ENCODE assay signal across 25 mouse cellular contexts in genomic region chr13:37248741-37249140, GRCm38 (mm10).
DNase-seq lines count a peak whose midpoint lies in the region; ATAC-seq and TF ChIP-seq lines count a peak whose summit lies in the region.
"Had no signal": no experiment of that assay in that cellular context is flagged by ENCODE, and none has a peak within 500 bp of the region (broad histone marks: within the 10 kb centered on the region; RNA-seq: fewer than 3 reads in every experiment).

No protein-coding gene starts in this region.

- no peak for TF ChIP-seq CTCF in testis, adult 2 months (IDR thresholded peaks at IDR 0.05; ENCODE audit: control insufficient read depth, insufficient read depth, insufficient replicate concordance, low read depth, low read length)
- TF ChIP-seq CTCF in MEL (IDR thresholded peaks at IDR 0.05 in 2 of 3, conservative IDR thresholded peaks at IDR 0.05 in 1 of 3; ENCODE audit: control insufficient read depth in 1 of 3, insufficient read depth in 1 of 3, low read depth in 2 of 3, low read length in 3 of 3, poor library complexity in 1 of 3, severe bottlenecking in 1 of 3) = no peak

- no peaks in the 10 kb centered on the region for H3K27me3 ChIP-seq in testis, adult 2 months (ENCODE audit: control insufficient read depth, insufficient read depth, low read length)
- H3K27me3 ChIP-seq in MEL (ENCODE audit: control insufficient read depth in 1 of 2, insufficient read depth in 2 of 2, low read length in 2 of 2) = no peaks in the 10 kb centered on the region
- H3K27me3 ChIP-seq: embryonic facial prominence, embryonic 13.5 days; embryonic facial prominence, embryonic 15.5 days; forebrain, embryonic 13.5 days; forebrain, embryonic 15.5 days had no signal

- H3K79me2 ChIP-seq in MEL (ENCODE audit: control insufficient read depth, insufficient read depth, low read length, poor library complexity) (no peaks in the 10 kb centered on the region), macrophage (ENCODE audit: inconsistent target) (no peaks in the 10 kb centered on the region)

- peak overlapping the region; percentile 61; the same call in 1 of the 2 replicates for H3K4me3 ChIP-seq in testis, adult 2 months (ENCODE audit: control insufficient read depth, low read depth, low read length)
- H3K4me3 ChIP-seq in MEL (ENCODE audit: control insufficient read depth in 1 of 2, insufficient read depth in 1 of 2, low read depth in 2 of 2, low read length in 2 of 2) = no peak overlapping the region
- no peak overlapping the region for H3K4me3 ChIP-seq in macrophage (ENCODE audit: inconsistent target)
- H3K4me3 ChIP-seq: embryonic facial prominence, embryonic 13.5 days; embryonic facial prominence, embryonic 15.5 days; erythroblast, embryonic 14.5 days; forebrain, embryonic 13.5 days; forebrain, embryonic 15.5 days had no signal

- no peak for TF ChIP-seq EP300 in MEL (IDR thresholded peaks at IDR 0.05; ENCODE audit: low read depth in 1 of 2, low read length in 2 of 2)

- ATAC-seq in cerebellum, adult (ENCODE audit: insufficient number of reproducible peaks, low FRiP score, low TSS enrichment) = no peak
- ATAC-seq: forebrain, embryonic 13.5 days; forebrain, embryonic 15.5 days had no signal

- DNase-seq in testis, postnatal 14 days (ENCODE audit: low spot score) = no peak
- DNase-seq in A20 (ENCODE audit: low read depth, low spot score) (peak; percentile 7), MEL (ENCODE audit: low read depth, low spot score) (peak; percentile 2)
- no peak for DNase-seq in urinary bladder, postnatal 36 days (ENCODE audit: low spot score in 2 of 2)
- no peak for DNase-seq in right cerebral cortex, postnatal 36 days (ENCODE audit: low spot score in 2 of 2)
- DNase-seq: adrenal gland, adult 2 months; adrenal gland, postnatal 10 days; adrenal gland, postnatal 25 days; cerebellum, adult 11 months; cerebellum, adult 18-20 months; cerebellum, adult 8-10 months; cerebellum, adult 9-11 months; cerebellum, postnatal 14 days; cerebellum, postnatal 36 days; embryo, embryonic 11 days had no signal

- no peak overlapping the region for H3K9ac ChIP-seq in MEL (ENCODE audit: control insufficient read depth, low read depth, low read length, poor library complexity, severe bottlenecking)
- H3K9ac ChIP-seq: embryonic facial prominence, embryonic 13.5 days; embryonic facial prominence, embryonic 15.5 days; forebrain, embryonic 13.5 days; forebrain, embryonic 15.5 days; forebrain, postnatal 0 days had no signal

- peak overlapping the region; percentile 77 for H3K27ac ChIP-seq in testis, adult 2 months (ENCODE audit: control insufficient read depth, insufficient read depth, low read depth, low read length)
- H3K27ac ChIP-seq in MEL (ENCODE audit: control insufficient read depth, low read depth, low read length) (no peak overlapping the region), macrophage (peak overlapping the region; percentile 59)
- H3K27ac ChIP-seq: embryonic facial prominence, embryonic 13.5 days; forebrain, embryonic 13.5 days; forebrain, embryonic 15.5 days had no signal

- no peak for TF ChIP-seq RAD21 in MEL (IDR thresholded peaks at IDR 0.05; ENCODE audit: low read depth, low read length)

- TF ChIP-seq POLR2A in testis, adult 2 months (IDR thresholded peaks at IDR 0.05; ENCODE audit: control insufficient read depth, low read depth, low read length) = no peak
- TF ChIP-seq POLR2A in MEL (IDR thresholded peaks at IDR 0.05; ENCODE audit: control insufficient read depth in 1 of 2, insufficient read depth in 1 of 2, low read depth in 1 of 2, low read length in 2 of 2, poor library complexity in 1 of 2) = no peak

- H3K9me3 ChIP-seq in MEL (replicated peaks; ENCODE audit: insufficient read depth, low read length) = no peaks in the 10 kb centered on the region
- H3K9me3 ChIP-seq: embryonic facial prominence, embryonic 13.5 days; embryonic facial prominence, embryonic 15.5 days; forebrain, embryonic 13.5 days; forebrain, embryonic 15.5 days; G1E had no signal

- H3K36me3 ChIP-seq in testis, adult 2 months (ENCODE audit: control insufficient read depth, insufficient read depth, low read length) = no peaks in the 10 kb centered on the region
- H3K36me3 ChIP-seq in MEL (ENCODE audit: control insufficient read depth in 1 of 2, insufficient read depth in 2 of 2, low read length in 2 of 2) (no peaks in the 10 kb centered on the region), macrophage (ENCODE audit: inconsistent target) (no peaks in the 10 kb centered on the region)
- H3K36me3 ChIP-seq: embryonic facial prominence, embryonic 13.5 days; embryonic facial prominence, embryonic 15.5 days; forebrain, embryonic 15.5 days; G1E had no signal

- 83% methylated on average over 1 of the region's 1 CpGs for WGBS in macrophage (ENCODE audit: missing documents)

- peaks cover 5% of the 10 kb centered on the region for H3K4me1 ChIP-seq in testis, adult 2 months (ENCODE audit: control insufficient read depth, insufficient read depth, low read length)
- no peaks in the 10 kb centered on the region for H3K4me1 ChIP-seq in MEL (ENCODE audit: control insufficient read depth in 1 of 2, insufficient read depth in 2 of 2, low read length in 2 of 2)
- H3K4me1 ChIP-seq: embryonic facial prominence, embryonic 13.5 days had no signal

TF ChIP-seq in MEL, 35 proteins besides CTCF, POLR2A, EP300 and RAD21:
- TF ChIP-seq TAL1 (IDR thresholded peaks at IDR 0.05; ENCODE audit: low read length) = no peak
- TF ChIP-seq NRF1 (IDR thresholded peaks at IDR 0.05; ENCODE audit: insufficient read depth, low read depth, low read length, poor library complexity, severe bottlenecking) = no peak
- no peak for TF ChIP-seq E2F4 (IDR thresholded peaks at IDR 0.05; ENCODE audit: borderline replicate concordance, low read depth, low read length)
- TF ChIP-seq SMC3 (IDR thresholded peaks at IDR 0.05; ENCODE audit: low read depth, low read length) = no peak
- TF ChIP-seq SIN3A (IDR thresholded peaks at IDR 0.05; ENCODE audit: low read length) = no peak
- no peak for TF ChIP-seq CHD1 (IDR thresholded peaks at IDR 0.05; ENCODE audit: low read depth, low read length)
- TF ChIP-seq MAZ (IDR thresholded peaks at IDR 0.05; ENCODE audit: low read depth, low read length) = no peak
- no peak for TF ChIP-seq GABPA (IDR thresholded peaks at IDR 0.05; ENCODE audit: low read depth, low read length)
- TF ChIP-seq CHD2 (IDR thresholded peaks at IDR 0.05; ENCODE audit: low read length) = no peak
- no peak for TF ChIP-seq ZC3H11A (IDR thresholded peaks at IDR 0.05; ENCODE audit: low read depth, low read length)
- TF ChIP-seq POLR2AphosphoS2 (IDR thresholded peaks at IDR 0.05; ENCODE audit: low read length) = no peak
TF ChIP-seq in MEL: peak in this region for 0.

Comparison
In these comparisons a context has a peak if more than half of its experiments do, and no peak if none do; other contexts are left out.
1. DNase-seq: peak in A20 (single experiment) and MEL (single experiment); none in testis, postnatal 14 days (single experiment), urinary bladder, postnatal 36 days (0 of 2) and right cerebral cortex, postnatal 36 days (0 of 2).